Mouse (Mus musculus): ENCODE measurements at regions not wholly inside any gene's neighbourhood (a gene's known extent, or its start where the extent isn't known, plus 50 kb on each side); places are given as distances from the start of the nearest gene placed in this dataset.

- TF ChIP-seq CTCF (IDR thresholded peaks at IDR 0.05; ENCODE audit: low read depth, low read length) (no peak), GATA1 (IDR thresholded peaks at IDR 0.05; ENCODE audit: borderline replicate concordance, low read length) (no peak), GATA2 (IDR thresholded peaks at IDR 0.05; ENCODE audit: borderline replicate concordance, low read depth, low read length) (no peak)
Measured at GRCm38 (mm10) chr15:43650818-43651500, 3516.8 kb downstream of the 9330182O14Rik start.
